Mouse (Mus musculus) thymus, postnatal 10 days (tissue): ENCODE measurements around the gene 2610507B11Rik.

Experiments
- DNase-seq, 2 experiments: peaks; one replicate each; pipeline ENCODE4 v3.0.0; 2021; ENCODE audit warnings: low spot score in 2 of 2

2610507B11Rik gene

GRCm38 (mm10) chr11:78289146-78289763, 27.7 kb downstream of the 2610507B11Rik start:
- DNase-seq: no peak

GRCm38 (mm10) chr11:78290654-78291053, 29.1 kb downstream of the 2610507B11Rik start, which contains the start of gene BC030499:
TSS of gene BC030499 (plus strand) at chr11:78290841.
- no peak for DNase-seq

- no peak for DNase-seq
Observed at GRCm38 (mm10) chr11:78294585-78294984, 33.0 kb downstream of the 2610507B11Rik start.

GRCm38 (mm10) chr11:78300917-78301316, 39.4 kb downstream of the 2610507B11Rik start:
- DNase-seq: no peak

- peak; percentile 83 to 88 for DNase-seq
Observed at GRCm38 (mm10) chr11:78301357-78302084, 40.0 kb downstream of the 2610507B11Rik start, which contains the start of gene Spag5. TSS of gene Spag5 (plus strand) at chr11:78301529.

- no peak for DNase-seq
Observed at GRCm38 (mm10) chr11:78305272-78305671, 43.7 kb downstream of the 2610507B11Rik start.

GRCm38 (mm10) chr11:78310861-78311511, 49.4 kb downstream of the 2610507B11Rik start:
- DNase-seq: no peak

- DNase-seq: no peak
Observed at GRCm38 (mm10) chr11:78313662-78314061, 52.1 kb downstream of the 2610507B11Rik start.

- DNase-seq: no peak
Observed at GRCm38 (mm10) chr11:78318411-78318810, 56.9 kb downstream of the 2610507B11Rik start.

- DNase-seq: no peak
Observed at GRCm38 (mm10) chr11:78322076-78322831, 60.7 kb downstream of the 2610507B11Rik start.

GRCm38 (mm10) chr11:78322860-78323259, 61.3 kb downstream of the 2610507B11Rik start, which contains the start of gene Aldoc:
TSS of gene Aldoc (plus strand) at chr11:78322968.
- DNase-seq: peak; percentile 38 to 54

GRCm38 (mm10) chr11:78324000-78324785, 62.6 kb downstream of the 2610507B11Rik start:
- no peak for DNase-seq

- no peak for DNase-seq
Observed at GRCm38 (mm10) chr11:78324965-78325364, 63.4 kb downstream of the 2610507B11Rik start.

- no peak for DNase-seq
Observed at GRCm38 (mm10) chr11:78327215-78327614, 65.7 kb downstream of the 2610507B11Rik start.

GRCm38 (mm10) chr11:78327634-78328511, 66.3 kb downstream of the 2610507B11Rik start, which contains the start of gene Pigs:
TSS of gene Pigs (plus strand) at chr11:78328415.
- peak; percentile 87 to 93 for DNase-seq

GRCm38 (mm10) chr11:78328512-78329056, 67.0 kb downstream of the 2610507B11Rik start:
- no peak for DNase-seq

- DNase-seq: no peak
Observed at GRCm38 (mm10) chr11:78332676-78333075, 71.1 kb downstream of the 2610507B11Rik start.

- no peak for DNase-seq
Observed at GRCm38 (mm10) chr11:78333992-78334391, 72.4 kb downstream of the 2610507B11Rik start.

- DNase-seq: no peak
Observed at GRCm38 (mm10) chr11:78337040-78337439, 75.5 kb downstream of the 2610507B11Rik start.
